Mouse (Mus musculus) E14TG2a.4 (cell line): Measurements from ENCODE around the gene Tyrobp.

Source experiments
- CTCF ChIP-seq: conservative IDR thresholded peaks from 2 replicates; pipeline ENCODE4 v1.5.1; 2014; ENCODE audit warnings: low read length
- NANOG ChIP-seq: IDR thresholded peaks from 2 replicates; pipeline ENCODE4 v1.6.1; 2014; ENCODE audit warnings: borderline replicate concordance, low read length, mixed read lengths
- POU5F1 ChIP-seq: IDR thresholded peaks from 2 replicates; pipeline ENCODE4 v1.6.1; 2014; ENCODE audit warnings: low read length, borderline replicate concordance

- TF ChIP-seq CTCF, result no peak
- TF ChIP-seq POU5F1, result no peak
- TF ChIP-seq NANOG, result no peak
These were observed 33.5 kb upstream of the Tyrobp start for GRCm38 (mm10) chr7:30380061-30380460.
